ENCODE assay signal across 21 mouse cellular contexts in the genomic region with DNA sequence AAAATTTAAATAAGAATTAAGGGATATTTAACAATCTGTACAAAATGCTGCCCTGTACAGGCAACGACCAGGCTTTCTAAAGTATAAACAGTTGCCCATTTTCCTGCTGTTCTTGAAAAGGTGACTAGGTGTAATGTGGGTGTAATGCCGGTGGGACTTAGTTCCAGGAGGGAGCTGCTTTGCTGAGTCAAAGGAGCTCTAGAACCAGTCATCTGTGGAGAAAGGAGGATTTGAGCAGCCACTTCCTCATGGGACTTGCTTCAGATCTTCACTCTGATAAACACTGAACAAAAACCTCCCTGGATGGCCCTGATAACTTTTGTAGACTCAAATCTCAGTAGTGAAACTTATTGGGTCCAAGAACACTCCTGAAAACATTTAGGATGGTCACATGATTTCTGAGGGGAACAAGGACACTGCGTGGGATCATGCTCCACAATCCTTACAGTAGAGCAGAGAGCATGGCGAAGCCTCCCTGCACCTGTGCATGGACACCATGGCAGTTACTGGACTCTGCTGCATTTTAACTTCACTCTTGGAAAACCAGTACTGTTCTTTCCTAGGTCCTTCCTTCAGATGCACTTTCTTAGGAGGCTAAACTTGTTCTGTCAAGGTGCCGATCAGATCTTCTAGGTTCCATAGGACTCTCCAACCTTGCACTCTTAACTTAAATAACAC.
"Had no signal": no experiment of that assay in that cellular context is flagged by ENCODE, and none has a peak within 500 bp of the region (broad histone marks: within the 10 kb centered on the region; RNA-seq: fewer than 3 reads in every experiment).

No protein-coding gene starts in this region.

- DNase-seq: kidney, adult 2 months; kidney, postnatal 25 days; layer of hippocampus, adult 9-11 months; liver; lung, adult 18-20 months; lung, postnatal 10 days; lung, postnatal 36 days; right cerebral cortex, adult 18-20 months; right cerebral cortex, postnatal 14 days; right cerebral cortex, postnatal 4 days; thymus, postnatal 25 days had no signal

- H3K4me1 ChIP-seq: limb, embryonic 10.5 days; limb, embryonic 13.5 days; lung, embryonic 15.5 days had no signal

- H3K9me3 ChIP-seq: limb, embryonic 10.5 days; limb, embryonic 13.5 days; liver, embryonic 12.5 days; liver, embryonic 15.5 days; lung, embryonic 15.5 days; megakaryocyte, embryonic 14.5 days; midbrain, embryonic 10.5 days; midbrain, embryonic 13.5 days had no signal

- H3K4me3 ChIP-seq: layer of hippocampus, adult 2 months; limb, embryonic 10.5 days; limb, embryonic 13.5 days; liver, embryonic 12.5 days; liver, embryonic 15.5 days; lung, embryonic 15.5 days; megakaryocyte, embryonic 14.5 days; midbrain, embryonic 10.5 days; midbrain, embryonic 13.5 days had no signal

- H3K9ac ChIP-seq: limb, embryonic 13.5 days; liver, embryonic 12.5 days; liver, embryonic 15.5 days; lung, embryonic 15.5 days; midbrain, embryonic 13.5 days had no signal

- H3K4me2 ChIP-seq: limb, embryonic 13.5 days; liver, embryonic 12.5 days; liver, embryonic 15.5 days; lung, embryonic 15.5 days; midbrain, embryonic 13.5 days had no signal

- H3K27ac ChIP-seq: layer of hippocampus, adult 2 months; limb, embryonic 10.5 days; limb, embryonic 13.5 days; liver, embryonic 12.5 days; liver, embryonic 15.5 days; lung, embryonic 15.5 days; midbrain, embryonic 10.5 days; midbrain, embryonic 13.5 days; stomach, postnatal 0 days had no signal

- H3K27me3 ChIP-seq: limb, embryonic 13.5 days; liver, embryonic 12.5 days; liver, embryonic 15.5 days; lung, embryonic 15.5 days; megakaryocyte, embryonic 14.5 days; midbrain, embryonic 13.5 days had no signal
